Mouse (Mus musculus) lung, postnatal 36 days (tissue): ENCODE data around the gene Alg12.
"Not testable (repeated sequence)": the region's sequence is repeated elsewhere in the genome, so short reads cannot be mapped to it uniquely, and the experiment has no call there.

Source experiments
- DNase-seq: peaks from one replicate; pipeline ENCODE4 v3.0.0; 2022; ENCODE audit warnings: mixed read lengths

Alg12 gene

GRCm38 (mm10) chr15:88830696-88831095 is 11.6 kb upstream of the Alg12 start:
- no peak for DNase-seq

- no peak for DNase-seq
Observed at GRCm38 (mm10) chr15:88829791-88830440, 10.8 kb upstream of the Alg12 start.

GRCm38 (mm10) chr15:88828800-88829705 is 9.9 kb upstream of the Alg12 start:
- DNase-seq: peak; percentile 97

- peak; percentile 85 for DNase-seq
Observed at GRCm38 (mm10) chr15:88827991-88828799, 9.1 kb upstream of the Alg12 start.

GRCm38 (mm10) chr15:88827466-88827865 is 8.3 kb upstream of the Alg12 start:
- no peak for DNase-seq

GRCm38 (mm10) chr15:88823376-88823775 is 4.3 kb upstream of the Alg12 start:
- no peak for DNase-seq

GRCm38 (mm10) chr15:88822513-88822912 is 3.4 kb upstream of the Alg12 start:
- no peak for DNase-seq

- DNase-seq: no peak
Observed at GRCm38 (mm10) chr15:88821403-88821802, 2.3 kb upstream of the Alg12 start.

- DNase-seq: no peak
Observed at GRCm38 (mm10) chr15:88819906-88820303, 787 bp upstream of the Alg12 start.

GRCm38 (mm10) chr15:88815196-88815700 is 3.9 kb downstream of the Alg12 start:
- DNase-seq: no peak

- DNase-seq: peak; percentile 26
Observed at GRCm38 (mm10) chr15:88814411-88815047, 4.6 kb downstream of the Alg12 start.

GRCm38 (mm10) chr15:88813873-88814272 is 5.2 kb downstream of the Alg12 start:
- DNase-seq: not testable (repeated sequence)

- peak; percentile 32 for DNase-seq
Observed at GRCm38 (mm10) chr15:88813262-88813661, 5.9 kb downstream of the Alg12 start.

- DNase-seq: no peak
Observed at GRCm38 (mm10) chr15:88810369-88810768, 8.7 kb downstream of the Alg12 start.

GRCm38 (mm10) chr15:88808121-88808520 is 11.0 kb downstream of the Alg12 start:
- DNase-seq: no peak

GRCm38 (mm10) chr15:88802348-88802747 is 16.8 kb downstream of the Alg12 start:
- DNase-seq: peak; percentile 11

GRCm38 (mm10) chr15:88801903-88802302 is 17.2 kb downstream of the Alg12 start:
- DNase-seq: no peak

- DNase-seq: no peak
Observed at GRCm38 (mm10) chr15:88800921-88801354, 18.2 kb downstream of the Alg12 start.

GRCm38 (mm10) chr15:88799950-88800371 is 19.2 kb downstream of the Alg12 start:
- peak; percentile 90 for DNase-seq

GRCm38 (mm10) chr15:88794729-88795128 is 24.4 kb downstream of the Alg12 start:
- not testable (repeated sequence) for DNase-seq

- no peak for DNase-seq
Observed at GRCm38 (mm10) chr15:88792140-88792850, 26.8 kb downstream of the Alg12 start.

GRCm38 (mm10) chr15:88774630-88775029 is 44.5 kb downstream of the Alg12 start:
- DNase-seq: not testable (repeated sequence)
